Mouse (Mus musculus) forelimb bud, embryonic 11.5 days (tissue): ENCODE measurements around the gene Map3k11.
A peak's percentile ranks its signal among the peaks of the same experiment; 100 is the strongest.

ENCODE experiments used
- DNase-seq: peaks from one replicate; pipeline ENCODE4 v3.0.0-alpha.2; 2012; ENCODE audit warnings: low read depth, low spot score

Gene Map3k11

GRCm38 (mm10) chr19:5688200-5689087 is at the start of gene Map3k11, which contains the start of gene Pcnx3:
TSS of gene Map3k11 (plus strand) at chr19:5688742.
TSS of gene Pcnx3 (minus strand) at chr19:5688908.
- peak; percentile 98 for DNase-seq

GRCm38 (mm10) chr19:5640339-5640738 is 48.2 kb upstream of the Map3k11 start:
- no peak for DNase-seq

GRCm38 (mm10) chr19:5641021-5641420 is 47.5 kb upstream of the Map3k11 start:
- no peak for DNase-seq

- no peak for DNase-seq
Measured at GRCm38 (mm10) chr19:5641641-5642040, 46.9 kb upstream of the Map3k11 start.

GRCm38 (mm10) chr19:5645280-5645679 is 43.3 kb upstream of the Map3k11 start:
- no peak for DNase-seq

GRCm38 (mm10) chr19:5646731-5647330 is 41.7 kb upstream of the Map3k11 start:
- DNase-seq, result no peak

- no peak for DNase-seq
Measured at GRCm38 (mm10) chr19:5647791-5648190, 40.8 kb upstream of the Map3k11 start.

GRCm38 (mm10) chr19:5648401-5649297 is 39.9 kb upstream of the Map3k11 start:
- peak; percentile 85 for DNase-seq

- no peak for DNase-seq
Measured at GRCm38 (mm10) chr19:5649298-5649741, 39.2 kb upstream of the Map3k11 start.

- no peak for DNase-seq
Measured at GRCm38 (mm10) chr19:5651502-5652274, 36.9 kb upstream of the Map3k11 start.

- DNase-seq, result no peak
Measured at GRCm38 (mm10) chr19:5652570-5652969, 36.0 kb upstream of the Map3k11 start.

- peak; percentile 56 for DNase-seq
Measured at GRCm38 (mm10) chr19:5653969-5654719, 34.4 kb upstream of the Map3k11 start.

GRCm38 (mm10) chr19:5654720-5655298 is 33.7 kb upstream of the Map3k11 start:
- no peak for DNase-seq

- DNase-seq, result no peak
Measured at GRCm38 (mm10) chr19:5660942-5661751, 27.4 kb upstream of the Map3k11 start.

- DNase-seq, result no peak
Measured at GRCm38 (mm10) chr19:5662310-5662709, 26.2 kb upstream of the Map3k11 start.

- peak; percentile 85 for DNase-seq
Measured at GRCm38 (mm10) chr19:5662981-5663913, 25.3 kb upstream of the Map3k11 start, which contains the start of gene Sipa1. TSS of gene Sipa1 (minus strand) at chr19:5663707.

- DNase-seq, result no peak
Measured at GRCm38 (mm10) chr19:5664669-5665257, 23.8 kb upstream of the Map3k11 start.
